Comparison of ENCODE assay signal across 8 mouse cellular contexts in genomic region chr5:143235028-143235693, GRCm38 (mm10). TPM values are rescaled to one million over a fixed set of nuclear protein-coding genes. Genes with fewer than 3 reads are reported as not detected.
DNase-seq lines count a peak whose midpoint lies in the region; ATAC-seq and TF ChIP-seq lines count a peak whose summit lies in the region.

Gene Zfp12 (plus strand): TSS chr5:143235163.

- H3K4me3 ChIP-seq in forebrain, embryonic 10.5 days = peak within 1 kb of the TSS; percentile 86
- peak within 1 kb of the TSS; percentile 89 for H3K4me3 ChIP-seq in heart, embryonic 15.5 days
- H3K4me3 ChIP-seq in liver, embryonic 14.5 days (ENCODE audit: insufficient read depth in 1 of 2, low read depth in 2 of 2, low read length in 2 of 2) = peak within 1 kb of the TSS; percentile 63 to 81
- H3K4me3 ChIP-seq in neural tube, embryonic 11.5 days (ENCODE audit: low read depth, low read length) = peak within 1 kb of the TSS; percentile 79
- peak within 1 kb of the TSS; percentile 67 for H3K4me3 ChIP-seq in stomach, postnatal 0 days (ENCODE audit: low read depth, low read length)

- under 1% methylated on average over 58 of the region's 58 CpGs for WGBS in forebrain, embryonic 10.5 days
- WGBS in heart, embryonic 15.5 days = under 1% methylated on average over 58 of the region's 58 CpGs
- WGBS in liver, embryonic 14.5 days (ENCODE audit: insufficient replicate concordance) = under 1% methylated on average over 58 of the region's 58 CpGs
- under 1% methylated on average over 58 of the region's 58 CpGs for WGBS in neural tube, embryonic 11.5 days
- under 1% methylated on average over 58 of the region's 58 CpGs for WGBS in stomach, postnatal 0 days

- ATAC-seq in heart, embryonic 15.5 days (replicated peaks; ENCODE audit: insufficient number of reproducible peaks, insufficient read depth, low FRiP score, low read depth) = peak; percentile 96
- peak; percentile 92 for ATAC-seq in liver, embryonic 14.5 days (ENCODE audit: insufficient read depth)
- ATAC-seq in neural tube, embryonic 11.5 days (ENCODE audit: insufficient read depth, low FRiP score, low TSS enrichment) = peak; percentile 97
- ATAC-seq in stomach, postnatal 0 days (ENCODE audit: low FRiP score, low TSS enrichment) = peak; percentile 96

- H3K36me3 ChIP-seq in forebrain, embryonic 10.5 days (replicated peaks) = peaks cover 35% of the 10 kb centered on the region
- peaks cover 6% of the 10 kb centered on the region for H3K36me3 ChIP-seq in heart, embryonic 15.5 days
- H3K36me3 ChIP-seq in liver, embryonic 14.5 days (replicated peaks; ENCODE audit: control insufficient read depth, insufficient read depth, low read depth) = no peaks in the 10 kb centered on the region
- H3K36me3 ChIP-seq in neural tube, embryonic 11.5 days (ENCODE audit: control insufficient read depth, insufficient read depth, low read length) = peaks cover 3% of the 10 kb centered on the region; the same call in 1 of the 2 replicates
- peaks cover 1% of the 10 kb centered on the region; the same call in 1 of the 2 replicates for H3K36me3 ChIP-seq in stomach, postnatal 0 days (ENCODE audit: control insufficient read depth, insufficient read depth, low read length)

- peak; percentile 78 to 79 for DNase-seq in CD8-positive naive resting alpha-beta T cell, adult 2 months (ENCODE audit: low read depth in 2 of 2, low spot score in 2 of 2)
- DNase-seq in c-Kit-positive CD71-negative TER-119-negative erythroid progenitor cells, embryonic 14.5 days (ENCODE audit: low read depth) = peak; percentile 85
- peak; percentile 93 for DNase-seq in forebrain, embryonic 10.5 days (ENCODE audit: extremely low spot score, low spot score)
- DNase-seq in kidney, postnatal 25 days = peak; percentile 95 to 98
- DNase-seq in liver, embryonic 14.5 days (ENCODE audit: low read depth in 3 of 3, low spot score in 3 of 3) = peak; percentile 66
- DNase-seq in neural tube, embryonic 11.5 days (ENCODE audit: low spot score) = peak; percentile 97
- peak; percentile 92 for DNase-seq in stomach, postnatal 0 days (ENCODE audit: low spot score)

- no peaks in the 10 kb centered on the region for H3K27me3 ChIP-seq in forebrain, embryonic 10.5 days (ENCODE audit: poor library complexity, severe bottlenecking)
- H3K27me3 ChIP-seq in heart, embryonic 15.5 days = no peaks in the 10 kb centered on the region
- no peaks in the 10 kb centered on the region for H3K27me3 ChIP-seq in liver, embryonic 14.5 days (ENCODE audit: control insufficient read depth, insufficient read depth, low read length)
- no peaks in the 10 kb centered on the region for H3K27me3 ChIP-seq in neural tube, embryonic 11.5 days (ENCODE audit: control insufficient read depth, insufficient read depth, low read length)
- H3K27me3 ChIP-seq in stomach, postnatal 0 days (ENCODE audit: control insufficient read depth, insufficient read depth, low read length) = no peaks in the 10 kb centered on the region

- peaks cover 26% of the 10 kb centered on the region for H3K4me1 ChIP-seq in forebrain, embryonic 10.5 days
- H3K4me1 ChIP-seq in heart, embryonic 15.5 days (replicated peaks) = peaks cover 15% of the 10 kb centered on the region
- H3K4me1 ChIP-seq in liver, embryonic 14.5 days (replicated peaks; ENCODE audit: control insufficient read depth in 2 of 2, insufficient read depth in 2 of 2, low read length in 1 of 2) = peaks cover 0 to 5% of the 10 kb centered on the region in 2 experiments; a peak in 1 of 4 replicates
- H3K4me1 ChIP-seq in neural tube, embryonic 11.5 days (ENCODE audit: control insufficient read depth, insufficient read depth, low read length) = peaks cover 12% of the 10 kb centered on the region
- H3K4me1 ChIP-seq in stomach, postnatal 0 days (replicated peaks; ENCODE audit: control insufficient read depth, insufficient read depth) = no peaks in the 10 kb centered on the region

- H3K9ac ChIP-seq in heart, embryonic 15.5 days = peak within 1 kb of the TSS; percentile 94
- H3K9ac ChIP-seq in liver, embryonic 14.5 days (replicated peaks) = peak within 1 kb of the TSS; percentile 67
- H3K9ac ChIP-seq in neural tube, embryonic 11.5 days (ENCODE audit: low read length) = peak within 1 kb of the TSS; percentile 93
- H3K9ac ChIP-seq in stomach, postnatal 0 days (ENCODE audit: low read length) = peak within 1 kb of the TSS; percentile 77

- TF ChIP-seq EP300 in liver, embryonic 14.5 days (IDR thresholded peaks at IDR 0.05; ENCODE audit: low read depth) = no peak
- TF ChIP-seq EP300 in stomach, postnatal 0 days (optimal IDR thresholded peaks at IDR 0.05) = no peak

- peak; percentile 45; the same call in 1 of the 2 replicates for TF ChIP-seq CTCF in liver, embryonic 14.5 days (IDR thresholded peaks at IDR 0.05; ENCODE audit: low read depth)
- TF ChIP-seq CTCF in stomach, postnatal 0 days (IDR thresholded peaks at IDR 0.05; ENCODE audit: low read depth) = peak; percentile 51; the same call in 1 of the 2 replicates

- H3K27ac ChIP-seq in forebrain, embryonic 10.5 days = peak within 1 kb of the TSS; percentile 95
- H3K27ac ChIP-seq in heart, embryonic 15.5 days = peak within 1 kb of the TSS; percentile 98
- peak within 1 kb of the TSS; percentile 34; the same call in 1 of the 2 replicates for H3K27ac ChIP-seq in liver, embryonic 14.5 days
- peak within 1 kb of the TSS; percentile 94 for H3K27ac ChIP-seq in neural tube, embryonic 11.5 days (ENCODE audit: low read depth, low read length)
- peak within 1 kb of the TSS; percentile 92 for H3K27ac ChIP-seq in stomach, postnatal 0 days (replicated peaks)

- no peaks in the 10 kb centered on the region for H3K9me3 ChIP-seq in forebrain, embryonic 10.5 days
- H3K9me3 ChIP-seq in heart, embryonic 15.5 days (replicated peaks) = no peaks in the 10 kb centered on the region
- no peaks in the 10 kb centered on the region for H3K9me3 ChIP-seq in liver, embryonic 14.5 days (ENCODE audit: control insufficient read depth, low read length)
- H3K9me3 ChIP-seq in neural tube, embryonic 11.5 days (ENCODE audit: control insufficient read depth, low read length) = no peaks in the 10 kb centered on the region
- no peaks in the 10 kb centered on the region for H3K9me3 ChIP-seq in stomach, postnatal 0 days (ENCODE audit: control insufficient read depth, low read length)

- peak within 1 kb of the TSS; percentile 74 for H3K4me2 ChIP-seq in heart, embryonic 15.5 days
- peak within 1 kb of the TSS; percentile 87 for H3K4me2 ChIP-seq in liver, embryonic 14.5 days (ENCODE audit: low read depth)
- H3K4me2 ChIP-seq in neural tube, embryonic 11.5 days (ENCODE audit: low read depth) = peak within 1 kb of the TSS; percentile 86
- peak within 1 kb of the TSS; percentile 78 for H3K4me2 ChIP-seq in stomach, postnatal 0 days (replicated peaks; ENCODE audit: low read depth)

RNA-seq across cellular contexts. Expression of gene Zfp12, which starts in this region (rescaled TPM):
- polyA plus RNA-seq in forebrain, embryonic 10.5 days (2016; fragmentation: Nextera tagmentation; extraction: Ambion mirVana) = 19.7 and 24.1 TPM in 2 replicates
- polyA plus RNA-seq in heart, embryonic 15.5 days (2015; fragmentation: Nextera tagmentation; extraction: Ambion mirVana) = 6.1 and 8.8 TPM in 2 replicates
- 2.3 and 2.6 TPM in 2 replicates for polyA plus RNA-seq in liver, embryonic 14.5 days (2012; rRNA removed)
- 1.8 and 2.3 TPM in 2 replicates for polyA plus RNA-seq in liver, embryonic 14.5 days (2014; fragmentation: Nextera tagmentation; extraction: Ambion mirVana)
- 25.5 and 27.6 TPM in 2 replicates for polyA plus RNA-seq in neural tube, embryonic 11.5 days (2014; fragmentation: Nextera tagmentation; extraction: Ambion mirVana)
- 4.2 and 4.5 TPM in 2 replicates for polyA plus RNA-seq in stomach, postnatal 0 days (2015; fragmentation: Nextera tagmentation; extraction: Ambion mirVana)

Comparison
In these comparisons a context has a peak if more than half of its experiments do, and no peak if none do; other contexts are left out.
1. Peak in every context shown above with its lines: DNase-seq, ATAC-seq, H3K4me3 ChIP-seq and H3K27ac ChIP-seq.
2. H3K27ac ChIP-seq: peak in every context shown above with its lines; median percentile 98 in heart, embryonic 15.5 days; 95 in forebrain, embryonic 10.5 days; 94 in neural tube, embryonic 11.5 days; 92 in stomach, postnatal 0 days; 34 in liver, embryonic 14.5 days.